Mouse (Mus musculus): Measurements from ENCODE around the gene Scfd2. TPM values are rescaled to one million over a fixed set of nuclear protein-coding genes. Genes with fewer than 3 reads are reported as not detected.
A peak's percentile ranks its signal among the peaks of the same experiment; 100 is the strongest.

Gene Scfd2
- polyA plus RNA-seq, 1 experiment from 2014 or later = 14.9 TPM

DNA sequence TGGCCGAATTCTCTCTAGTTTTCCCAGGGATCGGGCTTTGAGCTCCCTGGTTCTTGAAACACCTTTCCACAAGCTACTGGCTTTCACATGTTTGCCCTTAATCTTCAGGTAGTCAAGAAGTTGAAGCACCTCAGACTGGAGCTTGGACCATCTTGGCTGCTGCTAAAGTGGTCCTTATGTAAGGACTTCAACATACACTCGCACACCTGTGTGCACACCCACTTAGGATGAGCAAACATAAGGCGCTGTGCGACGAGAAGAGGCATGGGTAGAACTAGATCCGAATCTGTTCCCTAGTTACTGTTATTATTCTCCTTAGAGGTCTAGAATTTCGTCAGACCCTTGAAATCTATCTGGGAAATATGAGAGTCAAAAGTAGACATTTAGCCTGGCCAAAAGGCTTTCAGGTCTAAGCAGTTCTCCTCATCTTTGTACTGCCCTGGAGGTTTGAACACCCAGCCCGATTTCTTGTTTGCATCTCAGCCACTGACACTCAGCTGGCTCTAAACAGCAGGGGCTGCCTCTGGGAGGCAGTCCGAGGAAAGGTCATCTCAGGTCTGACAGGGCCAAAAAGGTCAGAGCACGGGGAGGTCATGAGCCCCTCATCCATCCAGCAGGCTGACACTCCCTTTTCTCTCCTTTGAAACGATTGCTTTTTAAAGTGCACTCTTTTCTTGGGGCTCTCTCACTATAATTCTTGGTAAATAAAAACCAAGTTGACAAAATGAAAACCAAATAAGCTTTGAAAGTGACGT is 290.5 kb downstream of the Scfd2 start:
- DNase-seq (ENCODE audit: low spot score) = no peak
- H3K27ac ChIP-seq (replicated peaks) = 0 out of 2 replicates have a peak overlapping the region, but pooled peaks have one; percentile 25
- no peaks in the 10 kb centered on the region for H3K36me3 ChIP-seq (replicated peaks)
- 54% methylated on average over 13 of the region's 13 CpGs for WGBS
- peaks cover 28% of the 10 kb centered on the region for H3K4me1 ChIP-seq
- H3K4me3 ChIP-seq = no peak overlapping the region
- no peaks in the 10 kb centered on the region for H3K9me3 ChIP-seq
- no peaks in the 10 kb centered on the region for H3K27me3 ChIP-seq (replicated peaks; ENCODE audit: low read depth, poor library complexity, severe bottlenecking)

GRCm38 (mm10) chr5:74240298-74240697 is 291.3 kb downstream of the Scfd2 start:
- Histone ChIP-seq H3K27me3 (replicated peaks; ENCODE audit: low read depth, poor library complexity, severe bottlenecking) (no peaks in the 10 kb centered on the region), H3K27ac (replicated peaks) (peak overlapping the region; percentile 25; the same call in 1 of the 2 replicates), H3K4me3 (no peak overlapping the region), H3K36me3 (replicated peaks) (no peaks in the 10 kb centered on the region), H3K4me1 (peaks cover 27% of the 10 kb centered on the region), H3K9me3 (no peaks in the 10 kb centered on the region)
- WGBS = 69% methylated on average over 8 of the region's 8 CpGs
- DNase-seq (ENCODE audit: low spot score) = no peak

DNA sequence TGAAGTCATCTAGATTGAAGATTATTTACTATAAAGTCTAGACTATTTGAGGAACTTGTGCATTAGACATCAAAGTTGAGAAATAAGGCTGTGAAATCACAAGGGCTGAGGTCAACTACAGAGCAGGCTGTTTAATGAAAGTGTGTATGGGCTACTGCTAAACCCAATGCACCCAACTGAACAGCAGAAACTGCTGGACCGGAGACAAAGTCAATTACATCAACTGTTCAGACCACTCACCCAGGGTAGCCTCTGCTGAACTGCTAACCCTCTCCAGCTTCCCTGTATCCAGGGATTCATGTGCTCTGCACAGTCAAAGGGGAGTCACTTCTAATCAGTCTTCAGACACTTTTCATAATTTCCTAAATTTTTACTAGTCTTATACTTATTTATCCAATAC is 292.2 kb downstream of the Scfd2 start:
- no peaks in the 10 kb centered on the region for H3K36me3 ChIP-seq (replicated peaks)
- 81% methylated on average over 1 of the region's 1 CpGs for WGBS
- no peaks in the 10 kb centered on the region for H3K9me3 ChIP-seq
- peaks cover 27% of the 10 kb centered on the region for H3K4me1 ChIP-seq
- H3K27ac ChIP-seq (replicated peaks) = no peak overlapping the region
- H3K27me3 ChIP-seq (replicated peaks; ENCODE audit: low read depth, poor library complexity, severe bottlenecking) = no peaks in the 10 kb centered on the region
- no peak for DNase-seq (ENCODE audit: low spot score)
- H3K4me3 ChIP-seq = no peak overlapping the region

DNA sequence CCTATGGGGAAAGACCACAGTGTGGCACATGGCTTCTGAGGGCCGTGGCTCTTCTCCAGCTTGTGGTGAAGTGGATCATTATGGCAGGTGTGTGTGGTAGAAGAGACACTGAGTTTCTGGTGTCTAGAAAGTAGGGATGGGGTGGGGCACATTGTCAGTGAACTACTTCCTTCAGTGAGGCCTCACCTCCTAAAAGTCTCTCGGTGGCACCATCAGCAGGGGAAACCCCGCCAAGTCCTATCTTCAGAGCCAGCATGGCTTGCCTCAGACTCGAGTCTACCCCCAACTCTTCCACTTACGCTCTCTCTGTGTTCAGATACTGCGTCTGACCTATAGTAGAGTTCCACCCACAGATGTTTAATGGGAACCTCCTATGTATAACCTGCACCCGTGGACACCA is 297.8 kb downstream of the Scfd2 start:
- H3K27me3 ChIP-seq (replicated peaks; ENCODE audit: low read depth, poor library complexity, severe bottlenecking) = no peaks in the 10 kb centered on the region
- no peaks in the 10 kb centered on the region for H3K36me3 ChIP-seq (replicated peaks)
- H3K9me3 ChIP-seq = no peaks in the 10 kb centered on the region
- H3K27ac ChIP-seq (replicated peaks) = no peak overlapping the region
- 91% methylated on average over 7 of the region's 7 CpGs for WGBS
- peaks cover 22% of the 10 kb centered on the region for H3K4me1 ChIP-seq
- no peak overlapping the region for H3K4me3 ChIP-seq
- no peak for DNase-seq (ENCODE audit: low spot score)

- DNase-seq (ENCODE audit: low spot score) = no peak
- Histone ChIP-seq H3K4me3 (no peak overlapping the region), H3K9me3 (no peaks in the 10 kb centered on the region), H3K36me3 (replicated peaks) (no peaks in the 10 kb centered on the region), H3K4me1 (peaks cover 18% of the 10 kb centered on the region), H3K27ac (replicated peaks) (peak overlapping the region; percentile 21; the same call in 1 of the 2 replicates), H3K27me3 (replicated peaks; ENCODE audit: low read depth, poor library complexity, severe bottlenecking) (no peaks in the 10 kb centered on the region)
- 63% methylated on average over 2 of the region's 2 CpGs for WGBS
Measured at GRCm38 (mm10) chr5:74230525-74230924, 301.0 kb downstream of the Scfd2 start.

DNA sequence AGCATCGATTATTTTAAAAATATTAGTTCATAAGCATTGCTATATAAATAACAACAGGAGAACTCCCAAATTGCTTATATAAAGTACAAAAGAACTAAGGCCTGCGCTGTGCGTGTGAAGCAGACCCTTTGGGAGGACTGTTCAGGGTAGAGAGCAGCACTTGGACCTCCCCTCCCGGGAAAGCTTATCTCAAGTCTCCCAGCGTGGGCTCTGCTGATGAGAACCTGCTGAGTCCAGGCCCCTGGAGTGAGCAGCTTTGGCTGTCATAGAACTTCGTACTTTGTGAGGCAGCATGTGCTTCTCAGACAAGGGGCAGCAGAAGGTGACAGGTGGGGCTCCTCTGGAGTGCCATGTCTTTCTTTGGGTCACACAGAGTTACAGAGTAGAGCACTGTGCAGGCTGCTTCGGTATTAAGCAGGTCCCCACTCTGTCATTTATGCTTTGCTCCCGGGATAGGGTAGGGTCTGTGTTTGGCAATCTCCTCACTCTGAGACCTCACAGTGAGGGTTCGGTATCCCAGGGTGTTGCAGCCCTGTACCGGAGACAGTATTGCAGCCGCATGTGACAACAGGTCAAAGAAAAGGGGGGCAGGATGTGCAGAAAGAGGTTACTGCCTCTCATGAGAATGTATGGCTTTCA is 301.7 kb downstream of the Scfd2 start:
- peak overlapping the region; percentile 21; the same call in 1 of the 2 replicates for H3K27ac ChIP-seq (replicated peaks)
- no peaks in the 10 kb centered on the region for H3K27me3 ChIP-seq (replicated peaks; ENCODE audit: low read depth, poor library complexity, severe bottlenecking)
- no peaks in the 10 kb centered on the region for H3K9me3 ChIP-seq
- DNase-seq (ENCODE audit: low spot score) = no peak
- peaks cover 18% of the 10 kb centered on the region for H3K4me1 ChIP-seq
- WGBS = 59% methylated on average over 11 of the region's 11 CpGs
- H3K4me3 ChIP-seq = no peak overlapping the region
- H3K36me3 ChIP-seq (replicated peaks) = no peaks in the 10 kb centered on the region

- Histone ChIP-seq H3K27me3 (replicated peaks; ENCODE audit: low read depth, poor library complexity, severe bottlenecking) (no peaks in the 10 kb centered on the region), H3K4me1 (peaks cover 18% of the 10 kb centered on the region), H3K36me3 (replicated peaks) (no peaks in the 10 kb centered on the region), H3K4me3 (no peak overlapping the region), H3K9me3 (no peaks in the 10 kb centered on the region), H3K27ac (replicated peaks) (no peak overlapping the region)
- DNase-seq (ENCODE audit: low spot score) = no peak
- 70% methylated on average over 1 of the region's 1 CpGs for WGBS
Measured at GRCm38 (mm10) chr5:74228938-74229337, 302.6 kb downstream of the Scfd2 start.

GRCm38 (mm10) chr5:74227352-74227751 is 304.2 kb downstream of the Scfd2 start:
- 95% methylated on average over 6 of the region's 6 CpGs for WGBS
- H3K27me3 ChIP-seq (replicated peaks; ENCODE audit: low read depth, poor library complexity, severe bottlenecking) = no peaks in the 10 kb centered on the region
- no peaks in the 10 kb centered on the region for H3K9me3 ChIP-seq
- H3K4me3 ChIP-seq = no peak overlapping the region
- no peaks in the 10 kb centered on the region for H3K36me3 ChIP-seq (replicated peaks)
- no peak overlapping the region for H3K27ac ChIP-seq (replicated peaks)
- no peak for DNase-seq (ENCODE audit: low spot score)
- H3K4me1 ChIP-seq = peaks cover 17% of the 10 kb centered on the region

DNA sequence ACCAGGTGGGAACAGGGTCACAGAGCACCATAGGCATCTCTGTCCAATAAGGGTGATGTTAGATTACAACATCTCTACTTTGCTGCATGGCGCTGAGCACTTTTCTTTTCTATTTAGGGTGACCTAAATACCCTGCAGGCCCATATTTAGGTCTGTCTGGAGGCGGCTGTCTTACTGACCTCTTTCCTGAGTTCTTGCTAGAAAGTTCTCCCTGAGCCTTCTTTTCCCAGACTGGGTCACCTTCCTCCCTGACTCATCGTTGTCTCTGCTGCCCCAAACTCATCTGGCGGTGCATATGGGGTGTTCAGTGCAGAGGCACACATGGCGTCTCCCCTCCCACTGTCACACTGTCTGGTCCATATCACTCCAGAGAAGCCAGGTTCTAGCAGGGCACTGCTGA is 305.4 kb downstream of the Scfd2 start:
- WGBS = 91% methylated on average over 5 of the region's 5 CpGs
- no peak overlapping the region for H3K4me3 ChIP-seq
- H3K27ac ChIP-seq (replicated peaks) = no peak overlapping the region
- H3K27me3 ChIP-seq (replicated peaks; ENCODE audit: low read depth, poor library complexity, severe bottlenecking) = no peaks in the 10 kb centered on the region
- DNase-seq (ENCODE audit: low spot score) = no peak
- peaks cover 13% of the 10 kb centered on the region for H3K4me1 ChIP-seq
- H3K36me3 ChIP-seq (replicated peaks) = no peaks in the 10 kb centered on the region
- no peaks in the 10 kb centered on the region for H3K9me3 ChIP-seq

GRCm38 (mm10) chr5:74224480-74224879 is 307.1 kb downstream of the Scfd2 start:
- H3K27ac ChIP-seq (replicated peaks) = no peak overlapping the region
- H3K4me1 ChIP-seq = no peaks in the 10 kb centered on the region
- 93% methylated on average over 6 of the region's 6 CpGs for WGBS
- H3K36me3 ChIP-seq (replicated peaks) = no peaks in the 10 kb centered on the region
- no peaks in the 10 kb centered on the region for H3K9me3 ChIP-seq
- no peaks in the 10 kb centered on the region for H3K27me3 ChIP-seq (replicated peaks; ENCODE audit: low read depth, poor library complexity, severe bottlenecking)
- H3K4me3 ChIP-seq = no peak overlapping the region
- no peak for DNase-seq (ENCODE audit: low spot score)

DNA sequence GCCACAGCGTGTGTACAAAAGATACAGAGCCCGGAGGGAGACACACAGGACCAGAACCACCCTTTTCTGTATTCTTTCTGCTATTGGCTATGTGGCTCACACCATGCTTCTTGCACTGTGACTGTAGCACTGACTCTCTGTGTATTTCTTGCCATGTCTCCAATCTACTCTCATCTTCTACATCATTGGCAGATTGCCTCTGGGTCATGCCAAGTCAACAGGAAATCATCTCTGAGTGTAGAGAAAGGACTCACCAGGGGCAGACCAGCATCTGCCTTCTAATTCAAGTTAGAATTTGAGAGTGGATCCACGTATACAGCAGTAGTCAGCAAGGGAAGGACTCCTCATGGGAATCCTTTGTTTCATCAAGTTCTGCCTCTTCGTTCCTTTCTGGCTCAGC is 308.9 kb downstream of the Scfd2 start:
- no peaks in the 10 kb centered on the region for H3K9me3 ChIP-seq
- no peaks in the 10 kb centered on the region for H3K27me3 ChIP-seq (replicated peaks; ENCODE audit: low read depth, poor library complexity, severe bottlenecking)
- peaks cover 9% of the 10 kb centered on the region for H3K4me1 ChIP-seq
- H3K36me3 ChIP-seq (replicated peaks) = no peaks in the 10 kb centered on the region
- DNase-seq (ENCODE audit: low spot score) = no peak
- H3K4me3 ChIP-seq = no peak overlapping the region
- WGBS = 86% methylated on average over 4 of the region's 4 CpGs
- H3K27ac ChIP-seq (replicated peaks) = no peak overlapping the region

DNA sequence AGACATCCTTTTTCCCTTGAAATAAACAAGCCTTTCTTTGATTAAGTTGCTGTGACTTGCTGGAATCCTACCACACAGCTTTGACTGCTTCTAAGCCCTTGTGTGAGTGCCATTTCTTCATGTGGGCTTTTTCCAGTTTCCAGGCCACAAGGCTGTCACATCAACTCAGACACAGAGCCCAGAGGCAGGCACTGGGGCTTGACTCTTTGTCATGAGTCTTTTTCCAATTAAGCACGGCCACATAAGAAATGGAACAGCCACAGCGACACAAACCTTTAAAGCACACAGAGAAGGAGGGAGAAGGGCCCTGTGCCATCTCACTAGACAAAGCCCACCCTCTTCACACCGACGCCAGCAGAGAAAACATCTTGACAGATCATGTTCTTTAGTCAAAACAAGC is 313.0 kb downstream of the Scfd2 start:
- no peak for DNase-seq (ENCODE audit: low spot score)
- peaks cover 31% of the 10 kb centered on the region for H3K4me1 ChIP-seq
- H3K27ac ChIP-seq (replicated peaks) = 0 out of 2 replicates have a peak overlapping the region, but pooled peaks have one; percentile 11
- no peaks in the 10 kb centered on the region for H3K27me3 ChIP-seq (replicated peaks; ENCODE audit: low read depth, poor library complexity, severe bottlenecking)
- WGBS = 42% methylated on average over 4 of the region's 4 CpGs
- H3K9me3 ChIP-seq = no peaks in the 10 kb centered on the region
- H3K36me3 ChIP-seq (replicated peaks) = no peaks in the 10 kb centered on the region
- no peak overlapping the region for H3K4me3 ChIP-seq

- Histone ChIP-seq H3K4me1 (peaks cover 48% of the 10 kb centered on the region), H3K4me3 (peak overlapping the region; percentile 35)
Measured at GRCm38 (mm10) chr5:74215125-74215524, 316.4 kb downstream of the Scfd2 start.

More at GRCm38 (mm10) chr5:74215125-74215524, 316.4 kb downstream of the Scfd2 start:
- H3K9me3 ChIP-seq = no peaks in the 10 kb centered on the region
- H3K27ac ChIP-seq (replicated peaks) = peak overlapping the region; percentile 83
- 19% methylated on average over 4 of the region's 4 CpGs for WGBS
- no peak for DNase-seq (ENCODE audit: low spot score)
- no peaks in the 10 kb centered on the region for H3K36me3 ChIP-seq (replicated peaks)
- H3K27me3 ChIP-seq (replicated peaks; ENCODE audit: low read depth, poor library complexity, severe bottlenecking) = no peaks in the 10 kb centered on the region; the same call in 1 of the 2 replicates

All from embryonic facial prominence, embryonic 10.5 days (tissue).